Mouse (Mus musculus) E14TG2a.4 (cell line): ENCODE measurements at regions not wholly inside any gene's neighbourhood (a gene's known extent, or its start where the extent isn't known, plus 50 kb on each side); places are given as distances from the start of the nearest gene placed in this dataset.
A peak's percentile ranks its signal among the peaks of the same experiment; 100 is the strongest.

Experiments
- CTCF ChIP-seq: conservative IDR thresholded peaks from 2 replicates; pipeline ENCODE4 v1.5.1; 2014; ENCODE audit warnings: low read length
- NANOG ChIP-seq: IDR thresholded peaks from 2 replicates; pipeline ENCODE4 v1.6.1; 2014; ENCODE audit warnings: borderline replicate concordance, low read length, mixed read lengths

- TF ChIP-seq CTCF (0 out of 2 replicates have a peak, but pooled peaks have one; percentile 7), NANOG (no peak)
These were observed 51.4 kb downstream of the Scgb1b24 start for GRCm38 (mm10) chr7:33795016-33795415.
